Mouse (Mus musculus) hindbrain, postnatal 0 days (tissue): Measurements from ENCODE around the gene Grk5. TPM values are rescaled to one million over a fixed set of nuclear protein-coding genes. Genes with fewer than 3 reads are reported as not detected.
A peak's percentile ranks its signal among the peaks of the same experiment; 100 is the strongest.

ENCODE experiments used
- ATAC-seq: fragments of 200-750 bp; cut with Nextera tagmentation; 2 replicates; pipeline ENCODE4 v1.8.0; 2017; ENCODE audit warnings: mild to moderate bottlenecking, moderate TSS enrichment, moderate library complexity
- DNase-seq: peaks from one replicate; pipeline ENCODE4 v3.0.0-alpha.2; 2015; ENCODE audit warnings: low spot score
- H3K27ac ChIP-seq: fragments of 300-500 bp; sonication (generic); 2 replicates; pipeline ENCODE4 v1.5.1; 2014; ENCODE audit warnings: mild to moderate bottlenecking
- H3K27me3 ChIP-seq: fragments of 300-500 bp; sonication (generic); 2 replicates; pipeline ENCODE4 v1.6.1; 2014; ENCODE audit warnings: low read length, mixed read lengths; ENCODE audit not compliant: insufficient read depth
- H3K36me3 ChIP-seq: fragments of 300-500 bp; sonication (generic); 2 replicates; pipeline ENCODE4 v1.6.1; 2014; ENCODE audit warnings: low read length, mixed read lengths; ENCODE audit not compliant: insufficient read depth
- H3K4me1 ChIP-seq: fragments of 300-500 bp; sonication (generic); 2 replicates; pipeline ENCODE4 v1.6.1; 2014; ENCODE audit warnings: antibody characterized with exemption, low read length, mixed read lengths; ENCODE audit not compliant: insufficient read depth
- H3K4me2 ChIP-seq: fragments of 300-500 bp; sonication (generic); 2 replicates; pipeline ENCODE4 v1.6.1; 2014; ENCODE audit warnings: low read depth, mild to moderate bottlenecking, low read length, moderate library complexity, mixed read lengths
- H3K4me3 ChIP-seq: fragments of 300-500 bp; sonication (generic); 2 replicates; pipeline ENCODE4 v1.5.1; 2014; ENCODE audit warnings: low read length
- H3K9ac ChIP-seq: fragments of 300-500 bp; sonication (generic); replicated peaks from 2 replicates; pipeline ENCODE4 v1.6.1; 2014; ENCODE audit warnings: mild to moderate bottlenecking, low read length, moderate library complexity, mixed read lengths
- H3K9me3 ChIP-seq: fragments of 300-500 bp; sonication (generic); 2 replicates; pipeline ENCODE4 v1.6.1; 2016; ENCODE audit warnings: low read length, mixed read lengths
- CTCF ChIP-seq: IDR thresholded peaks from 2 replicates; pipeline ENCODE4 v1.5.1; 2016; ENCODE audit warnings: antibody characterized with exemption, control low read depth, low read depth
- WGBS: fragments of 180-500 bp; shearing (Covaris S2); extraction: QIAGEN DNeasy Blood & Tissue Kit; methylation state at CpG from one replicate; pipeline ENCODE4 v1.1.7; 2014; 5-methylcytosine and 5-hydroxymethylcytosine counted together
- polyA plus RNA-seq: library from polyadenylated mRNA; unstranded; fragments of >200 nt; fragmentation: Nextera tagmentation; extraction: Ambion mirVana; gene quantifications from 2 replicates; pipeline ENCODE4 v1.2.1, GENCODE M21; 2015
- total RNA-seq: library from RNA; depleted of rRNA; stranded (reverse); fragments of >200 nt; gene quantifications from 2 replicates; pipeline ENCODE4 v1.2.3, GENCODE M21; 2014; rRNA removed

Grk5 gene
- total and polyA plus RNA-seq, 2 experiments from 2014 or later, result 1.3 to 7.8 TPM

DNA sequence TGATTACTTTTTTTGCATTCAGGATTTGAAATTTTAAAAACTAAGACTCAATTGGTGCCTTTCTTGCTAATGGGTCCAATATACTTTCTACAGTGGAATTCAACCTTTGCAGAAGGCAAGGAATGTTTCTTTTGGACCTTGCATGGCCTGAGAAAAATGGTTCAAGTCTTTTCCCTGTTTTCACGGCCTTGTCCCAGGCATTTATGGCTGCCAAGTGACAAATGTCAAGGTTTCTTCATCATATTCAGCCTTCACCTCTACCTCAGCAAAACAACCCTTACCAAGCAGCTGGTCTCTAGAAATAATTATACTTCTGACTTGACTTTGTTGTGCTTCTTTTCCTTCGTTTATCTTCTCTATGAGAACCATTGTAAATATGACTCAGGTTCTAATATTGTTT, 207.2 kb downstream of the Grk5 start:
- WGBS, result 82% methylated on average over 2 of the region's 2 CpGs
- Histone ChIP-seq H3K4me2 (no peak overlapping the region), H3K4me3 (no peak overlapping the region), H3K9me3 (no peaks in the 10 kb centered on the region), H3K9ac (no peak overlapping the region), H3K36me3 (no peaks in the 10 kb centered on the region), H3K27me3 (no peaks in the 10 kb centered on the region), H3K4me1 (no peaks in the 10 kb centered on the region), H3K27ac (no peak overlapping the region)
- no peak for DNase-seq
- no peak for ATAC-seq
- TF ChIP-seq CTCF, result no peak

- H3K9ac ChIP-seq, result no peak overlapping the region
- DNase-seq (peak; percentile 54), ATAC-seq (0 out of 2 replicates have a peak, but pooled peaks have one; percentile 24)
- no peak overlapping the region for H3K4me3 ChIP-seq
- H3K4me1 ChIP-seq, result no peaks in the 10 kb centered on the region
- WGBS, result 23% methylated on average over 4 of the region's 4 CpGs
- H3K36me3 ChIP-seq, result no peaks in the 10 kb centered on the region
- TF ChIP-seq CTCF, result peak; percentile 71
- no peaks in the 10 kb centered on the region for H3K9me3 ChIP-seq
- H3K27ac ChIP-seq, result no peak overlapping the region
- no peak overlapping the region for H3K4me2 ChIP-seq
- H3K27me3 ChIP-seq, result no peaks in the 10 kb centered on the region
Measured at GRCm38 (mm10) chr19:61097764-61098163, 208.2 kb downstream of the Grk5 start.

DNA sequence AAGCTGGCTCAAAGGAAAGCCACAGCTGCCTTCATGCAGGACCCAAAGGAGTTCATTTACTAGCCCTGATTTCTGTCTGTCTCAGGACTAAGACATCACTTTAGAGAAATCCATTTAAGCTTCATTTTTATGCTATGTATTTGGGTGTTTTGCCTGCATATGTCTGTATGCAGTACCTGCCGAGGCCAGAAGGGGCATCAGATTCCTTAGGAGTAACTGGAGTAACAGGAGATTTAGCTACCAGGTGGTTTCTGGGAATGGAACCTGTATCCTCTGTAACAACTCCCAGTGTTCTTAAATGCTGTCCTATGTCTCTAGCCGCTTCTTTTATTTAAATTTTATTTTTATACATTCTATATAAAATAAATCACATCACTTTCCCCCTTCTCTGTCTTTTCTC, 220.6 kb downstream of the Grk5 start:
- Histone ChIP-seq H3K4me3 (no peak overlapping the region), H3K27ac (no peak overlapping the region), H3K27me3 (no peaks in the 10 kb centered on the region), H3K9ac (no peak overlapping the region), H3K36me3 (no peaks in the 10 kb centered on the region), H3K4me2 (no peak overlapping the region), H3K9me3 (peaks cover 11% of the 10 kb centered on the region; the same call in 1 of the 2 replicates), H3K4me1 (no peaks in the 10 kb centered on the region)
- no peak for ATAC-seq
- TF ChIP-seq CTCF, result peak; percentile 42; the same call in 1 of the 2 replicates
- DNase-seq, result no peak
- 56% methylated on average over 2 of the region's 2 CpGs for WGBS

DNA sequence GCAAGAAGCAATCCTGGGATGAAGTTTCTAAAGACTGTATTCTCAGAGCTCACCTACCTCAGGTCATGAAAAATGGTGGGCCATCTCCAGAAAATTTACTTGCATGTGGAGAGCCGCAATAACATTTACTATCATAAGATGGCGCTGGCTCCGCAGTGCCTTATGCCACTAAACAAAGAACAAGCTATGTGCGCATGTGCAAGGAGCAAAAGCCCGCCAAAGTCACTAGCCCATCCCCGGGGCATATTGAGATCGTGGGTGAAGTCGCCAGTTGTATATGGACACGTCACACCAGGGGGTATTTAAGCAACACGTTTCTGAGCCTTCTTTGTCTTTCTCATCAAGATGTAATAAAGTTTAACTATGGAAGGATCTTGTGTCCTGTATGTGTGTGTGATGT, 241.5 kb downstream of the Grk5 start:
- H3K27me3 ChIP-seq, result no peaks in the 10 kb centered on the region
- H3K4me1 ChIP-seq, result no peaks in the 10 kb centered on the region
- H3K4me3 ChIP-seq, result no peak overlapping the region
- H3K9me3 ChIP-seq, result no peaks in the 10 kb centered on the region
- H3K36me3 ChIP-seq, result no peaks in the 10 kb centered on the region
- DNase-seq (no peak), ATAC-seq (no peak)
- no peak overlapping the region for H3K4me2 ChIP-seq
- no peak overlapping the region for H3K27ac ChIP-seq
- WGBS, result 90% methylated on average over 10 of the region's 10 CpGs
- TF ChIP-seq CTCF, result no peak
- H3K9ac ChIP-seq, result no peak overlapping the region

GRCm38 (mm10) chr19:61138655-61139054, 249.1 kb downstream of the Grk5 start:
- no peak overlapping the region for H3K9ac ChIP-seq
- no peak overlapping the region for H3K27ac ChIP-seq
- ATAC-seq, result no peak
- peaks cover 6% of the 10 kb centered on the region for H3K4me1 ChIP-seq
- no peak for TF ChIP-seq CTCF
- H3K4me2 ChIP-seq, result no peak overlapping the region
- H3K27me3 ChIP-seq, result no peaks in the 10 kb centered on the region
- H3K9me3 ChIP-seq, result no peaks in the 10 kb centered on the region
- H3K36me3 ChIP-seq, result no peaks in the 10 kb centered on the region
- DNase-seq, result no peak
- H3K4me3 ChIP-seq, result no peak overlapping the region

DNA sequence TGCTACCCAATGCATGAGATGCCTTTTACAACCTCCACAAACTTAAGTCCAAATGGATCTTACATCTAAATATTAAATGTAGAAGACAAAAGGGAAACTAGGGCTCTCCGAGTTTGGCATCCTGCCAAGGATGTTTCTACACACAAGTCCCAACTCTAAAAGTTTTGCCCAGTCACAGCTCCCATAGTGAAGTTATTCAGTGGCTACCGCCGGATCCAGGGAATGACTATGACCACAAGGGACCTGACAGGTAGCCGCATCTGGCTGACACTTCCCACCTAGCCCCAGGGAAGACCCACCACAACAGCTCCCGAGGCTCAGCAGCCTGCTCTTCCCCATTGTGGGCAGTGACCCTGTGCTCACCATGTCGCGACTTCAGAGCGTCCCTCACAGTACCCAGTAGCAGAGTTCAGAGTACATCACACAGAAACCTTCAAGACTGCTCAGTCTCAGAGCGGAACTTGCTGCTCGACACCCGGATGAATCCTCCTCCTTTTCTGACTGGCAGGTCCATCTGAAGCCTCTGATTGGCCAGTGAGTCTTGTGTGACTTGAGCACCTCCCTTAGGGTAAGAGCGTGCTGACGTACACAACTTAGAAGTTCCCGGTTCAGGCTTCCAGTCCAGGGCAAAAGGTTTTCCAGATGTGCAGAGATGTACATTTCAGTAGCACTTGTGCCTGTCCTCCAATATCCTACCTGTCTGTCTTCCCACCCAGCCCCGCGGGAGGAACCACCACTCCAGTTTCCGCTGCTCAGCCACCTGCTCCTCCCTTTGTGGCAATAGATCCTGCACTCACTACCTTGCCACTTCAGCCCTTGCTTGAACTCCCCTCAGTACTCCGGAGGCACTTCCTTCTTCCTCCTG, 251.0 kb downstream of the Grk5 start, which contains the start of gene Zfp950:
Gene Zfp950, minus strand, starts transcription at position 499 of the 865 bp plus-strand sequence.
- ATAC-seq (peak; percentile 100), DNase-seq (peak; percentile 90)

GRCm38 (mm10) chr19:61141299-61141698, 251.8 kb downstream of the Grk5 start:
- Histone ChIP-seq H3K9me3 (no peaks in the 10 kb centered on the region), H3K27ac (no peak overlapping the region), H3K36me3 (no peaks in the 10 kb centered on the region), H3K4me3 (peak overlapping the region; percentile 78), H3K9ac (peak overlapping the region; percentile 67), H3K4me2 (peak overlapping the region; percentile 83), H3K4me1 (peaks cover 6% of the 10 kb centered on the region), H3K27me3 (no peaks in the 10 kb centered on the region)
- WGBS, result 22% methylated on average over 4 of the region's 4 CpGs
- no peak for TF ChIP-seq CTCF
- ATAC-seq (no peak), DNase-seq (no peak)

More for the DNA sequence above, 251.0 kb downstream of the Grk5 start, which contains the start of gene Zfp950:
- H3K9ac ChIP-seq, result peak within 1 kb of the TSS; percentile 67
- peaks cover 6% of the 10 kb centered on the region for H3K4me1 ChIP-seq
- peak within 1 kb of the TSS; percentile 78 for H3K4me3 ChIP-seq
- no peaks in the 10 kb centered on the region for H3K9me3 ChIP-seq
- H3K4me2 ChIP-seq, result peak within 1 kb of the TSS; percentile 83
- H3K27me3 ChIP-seq, result no peaks in the 10 kb centered on the region
- H3K27ac ChIP-seq, result peak within 1 kb of the TSS; percentile 16; the same call in 1 of the 2 replicates
- no peaks in the 10 kb centered on the region for H3K36me3 ChIP-seq
- no peak for TF ChIP-seq CTCF
- WGBS, result under 1% methylated on average over 18 of the region's 18 CpGs

Other genes starting within 250 kb of the Grk5 start
- gene Nanos1, start 133.8 kb upstream of the Grk5 start, total RNA-seq, result 37.2 and 40.1 TPM in 2 replicates
- 16.0 and 16.1 TPM in 2 replicates for gene Nanos1, start 133.8 kb upstream of the Grk5 start, polyA plus RNA-seq
- 68.4 and 78.6 TPM in 2 replicates for gene Eif3a, start 99.1 kb upstream of the Grk5 start, total RNA-seq
- gene Eif3a, start 99.1 kb upstream of the Grk5 start, polyA plus RNA-seq, result 89.8 and 95.5 TPM in 2 replicates
- 29.7 and 32.0 TPM in 2 replicates for gene Fam45a, start 78.2 kb upstream of the Grk5 start, total RNA-seq
- 44.8 and 45.6 TPM in 2 replicates for gene Fam45a, start 78.2 kb upstream of the Grk5 start, polyA plus RNA-seq
- 5.5 and 7.3 TPM in 2 replicates for gene Sfxn4, start 28.3 kb upstream of the Grk5 start, total RNA-seq
- 10.8 and 11.6 TPM in 2 replicates for gene Sfxn4, start 28.3 kb upstream of the Grk5 start, polyA plus RNA-seq
- gene Prdx3, start 15.2 kb upstream of the Grk5 start, total RNA-seq, result 85.0 and 97.0 TPM in 2 replicates
- 130 and 138 TPM in 2 replicates for gene Prdx3, start 15.2 kb upstream of the Grk5 start, polyA plus RNA-seq